Mouse (Mus musculus): ENCODE data around the gene Mrgprb4. TPM values are rescaled to one million over a fixed set of nuclear protein-coding genes. Genes with fewer than 3 reads are reported as not detected.

Mrgprb4 gene
- not detected for total RNA-seq (2022)

DNA sequence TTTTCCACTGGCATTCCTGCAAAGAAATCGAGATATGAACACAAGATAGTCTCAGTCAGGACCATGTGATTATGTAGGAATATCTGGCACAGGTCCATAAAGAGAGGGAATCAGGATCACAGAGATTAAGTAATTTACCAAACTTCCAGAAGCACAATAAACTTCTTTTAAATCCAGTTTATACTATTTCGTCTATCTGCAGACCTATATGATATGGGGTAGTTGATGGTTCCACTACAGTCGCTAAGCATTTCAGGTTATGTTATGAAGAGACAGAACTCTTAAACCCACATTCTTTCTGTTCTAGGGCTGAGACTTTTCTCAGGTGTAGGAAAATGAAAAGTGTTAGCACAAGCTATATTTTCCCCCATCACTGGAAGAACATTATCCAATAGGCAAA lies at the start of gene Mrgprb4:
TSS of gene Mrgprb4 (minus strand) at position 101 of the 400 bp plus-strand sequence.
- DNase-seq (ENCODE audit: low spot score) = no peak

DNA sequence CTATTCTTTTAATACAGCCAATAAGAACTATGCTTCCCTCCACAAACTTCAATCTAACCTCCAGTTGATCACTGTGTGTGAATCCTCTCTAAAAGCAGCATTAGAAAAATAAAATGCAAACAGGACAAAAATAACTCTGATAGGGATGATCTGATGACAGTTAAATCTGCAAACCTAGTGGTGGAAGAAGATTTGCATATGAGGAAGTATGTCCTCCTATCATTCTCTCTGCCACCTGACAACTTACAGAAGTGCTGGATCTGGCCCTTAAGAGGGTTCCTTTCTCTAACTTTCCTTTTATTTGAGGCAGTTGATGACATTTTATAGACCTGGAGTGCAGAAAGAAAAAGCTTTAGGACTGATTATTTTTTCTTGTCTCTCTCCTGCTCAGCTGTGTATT lies 27.0 kb upstream of the Mrgprb4 start:
- no peak for DNase-seq (ENCODE audit: low spot score)

- no peak for DNase-seq (ENCODE audit: low spot score)
These were observed 26.0 kb upstream of the Mrgprb4 start for GRCm38 (mm10) chr7:48225065-48225464.

GRCm38 (mm10) chr7:48168919-48169318 lies 30.2 kb downstream of the Mrgprb4 start, which contains the start of gene Mrgprb5:
Mrgprb5 (minus strand) TSS chr7:48169019.
- DNase-seq (ENCODE audit: low spot score) = no peak

- no peak for DNase-seq (ENCODE audit: low spot score)
These were observed 31.6 kb downstream of the Mrgprb4 start for GRCm38 (mm10) chr7:48167471-48167870.

Other genes starting within 250 kb of the Mrgprb4 start
- under 1 TPM in 1 of 4 experiments, not detected in 3; 0.29 TPM for gene Mrgpra4, start 217.2 kb downstream of the Mrgprb4 start, total RNA-seq (2022)
- not detected for gene Mrgprx1, start 171.7 kb downstream of the Mrgprb4 start, total RNA-seq (2022)
- not detected for gene Mrgprb5, start 30.3 kb downstream of the Mrgprb4 start, total RNA-seq (2022)
- not detected for gene Mrgprb8, start 189.2 kb upstream of the Mrgprb4 start, total RNA-seq (2022)

All from heart, adult 8-10 months (tissue).